Mouse (Mus musculus): Measurements from ENCODE around the gene Phf13. TPM values are rescaled to one million over a fixed set of nuclear protein-coding genes. Genes with fewer than 3 reads are reported as not detected.

Phf13 gene
- polyA plus RNA-seq, 1 experiment, result 19.6 TPM

DNA sequence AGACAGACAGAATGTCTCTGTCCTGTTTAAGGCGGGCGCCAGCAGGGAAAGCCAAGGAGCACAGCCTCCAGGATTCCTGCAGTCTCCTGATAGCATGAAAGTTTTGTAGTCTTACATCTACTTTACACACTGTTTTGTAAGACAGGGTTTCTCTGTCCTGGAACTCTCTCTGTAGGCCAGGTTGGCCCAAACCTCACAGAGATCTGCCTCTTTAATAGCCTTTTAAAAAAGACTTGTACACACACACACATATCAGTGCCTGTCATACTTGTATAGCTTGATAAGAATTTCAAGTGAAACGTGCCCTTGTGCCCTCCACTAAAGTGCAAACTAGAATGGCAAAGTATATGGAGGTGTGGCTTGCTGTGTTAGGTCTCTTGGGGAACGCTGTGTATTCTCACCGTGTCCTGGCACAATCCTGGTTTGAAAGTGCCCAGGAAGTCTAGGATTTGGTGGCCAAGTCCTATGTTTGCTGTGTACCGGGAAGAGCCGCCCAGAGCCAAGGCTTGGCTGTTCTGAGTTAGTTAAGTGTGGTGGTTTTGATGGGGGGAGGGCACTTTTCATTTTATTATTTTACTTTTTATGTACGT, 15.2 kb upstream of the Phf13 start:
- DNase-seq (ENCODE audit: low read depth), result no peak
- no peak for TF ChIP-seq POLR2A (IDR thresholded peaks at IDR 0.05; ENCODE audit: borderline replicate concordance, extremely low read depth, insufficient read depth, insufficient read length, poor library complexity, severe bottlenecking)
- no peak for TF ChIP-seq CTCF (IDR thresholded peaks at IDR 0.05; ENCODE audit: borderline replicate concordance, extremely low read depth, insufficient read depth, insufficient read length)

DNA sequence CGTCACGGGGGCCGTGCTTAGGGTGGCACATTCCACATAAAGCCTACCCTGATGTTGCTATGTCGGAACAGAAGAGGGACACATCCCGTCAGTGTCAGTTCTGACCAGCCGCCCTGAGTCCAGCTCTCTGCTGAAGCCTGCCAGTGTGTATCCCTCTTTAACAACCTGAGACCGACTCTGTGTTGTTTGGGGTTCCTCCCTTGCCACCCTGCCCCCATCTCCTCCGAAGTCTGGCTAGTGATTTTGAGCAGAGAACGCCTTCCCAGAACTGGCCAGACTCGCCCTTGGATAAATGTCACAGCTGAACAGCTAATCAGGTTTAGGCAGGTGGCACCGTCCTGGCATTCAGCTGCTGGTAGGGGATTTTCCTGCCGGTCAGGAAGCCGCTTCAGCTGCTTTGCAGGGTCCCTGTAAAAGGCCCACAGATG, 14.7 kb upstream of the Phf13 start:
- DNase-seq (ENCODE audit: low read depth), result no peak

GRCm38 (mm10) chr4:152010091-152010706, 14.1 kb upstream of the Phf13 start:
- TF ChIP-seq CTCF (IDR thresholded peaks at IDR 0.05; ENCODE audit: borderline replicate concordance, extremely low read depth, insufficient read depth, insufficient read length) (no peak), POLR2A (IDR thresholded peaks at IDR 0.05; ENCODE audit: borderline replicate concordance, extremely low read depth, insufficient read depth, insufficient read length, poor library complexity, severe bottlenecking) (no peak)
- peak; percentile 45 for DNase-seq (ENCODE audit: low read depth)

More for the DNA sequence above, 14.7 kb upstream of the Phf13 start:
- TF ChIP-seq POLR2A (IDR thresholded peaks at IDR 0.05; ENCODE audit: borderline replicate concordance, extremely low read depth, insufficient read depth, insufficient read length, poor library complexity, severe bottlenecking), result no peak
- TF ChIP-seq CTCF (IDR thresholded peaks at IDR 0.05; ENCODE audit: borderline replicate concordance, extremely low read depth, insufficient read depth, insufficient read length), result no peak

DNA sequence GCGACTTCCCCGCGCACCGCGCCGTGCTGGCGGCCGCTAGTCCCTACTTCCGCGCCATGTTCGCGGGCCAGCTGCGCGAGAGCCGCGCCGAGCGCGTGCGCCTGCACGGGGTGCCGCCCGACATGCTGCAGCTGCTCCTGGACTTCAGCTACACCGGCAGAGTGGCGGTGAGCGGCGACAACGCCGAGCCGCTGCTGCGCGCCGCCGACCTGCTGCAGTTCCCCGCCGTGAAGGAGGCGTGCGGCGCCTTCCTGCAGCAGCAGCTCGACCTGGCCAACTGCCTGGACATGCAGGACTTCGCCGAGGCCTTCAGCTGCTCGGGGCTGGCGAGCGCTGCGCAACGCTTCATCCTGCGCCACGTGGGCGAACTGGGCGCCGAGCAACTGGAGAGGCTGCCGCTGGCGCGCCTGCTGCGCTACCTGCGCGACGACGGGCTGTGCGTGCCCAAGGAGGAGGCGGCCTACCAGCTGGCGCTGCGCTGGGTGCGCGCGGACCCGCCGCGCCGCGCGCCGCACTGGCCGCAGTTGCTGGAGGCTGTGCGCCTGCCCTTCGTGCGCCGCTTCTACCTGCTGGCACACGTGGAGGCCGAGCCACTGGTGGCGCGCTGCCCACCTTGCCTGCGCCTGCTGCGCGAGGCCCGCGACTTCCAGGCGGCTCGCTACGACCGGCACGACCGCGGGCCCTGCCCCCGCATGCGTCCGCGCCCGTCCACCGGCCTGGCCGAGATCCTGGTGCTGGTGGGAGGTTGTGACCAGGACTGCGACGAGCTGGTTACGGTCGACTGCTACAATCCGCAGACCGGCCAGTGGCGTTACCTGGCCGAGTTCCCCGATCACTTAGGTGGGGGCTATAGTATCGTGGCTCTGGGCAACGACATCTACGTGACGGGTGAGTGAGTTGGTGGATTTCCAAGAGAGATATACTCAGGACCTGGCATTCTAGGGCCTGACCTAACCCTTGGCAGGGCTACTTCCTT, 13.3 kb upstream of the Phf13 start:
- no peak for TF ChIP-seq CTCF (IDR thresholded peaks at IDR 0.05; ENCODE audit: borderline replicate concordance, extremely low read depth, insufficient read depth, insufficient read length)
- no peak for TF ChIP-seq POLR2A (IDR thresholded peaks at IDR 0.05; ENCODE audit: borderline replicate concordance, extremely low read depth, insufficient read depth, insufficient read length, poor library complexity, severe bottlenecking)
- DNase-seq (ENCODE audit: low read depth), result peak; percentile 84

- peak; percentile 48; the same call in 1 of the 2 replicates for TF ChIP-seq POLR2A (IDR thresholded peaks at IDR 0.05; ENCODE audit: borderline replicate concordance, extremely low read depth, insufficient read depth, insufficient read length, poor library complexity, severe bottlenecking)
- no peak for TF ChIP-seq CTCF (IDR thresholded peaks at IDR 0.05; ENCODE audit: borderline replicate concordance, extremely low read depth, insufficient read depth, insufficient read length)
- peak; percentile 94 for DNase-seq (ENCODE audit: low read depth)
Observed at GRCm38 (mm10) chr4:152008622-152009075, 12.6 kb upstream of the Phf13 start, which contains the start of gene Klhl21. Klhl21 (plus strand) TSS chr4:152008803.

- no peak for DNase-seq (ENCODE audit: low read depth)
- TF ChIP-seq POLR2A (IDR thresholded peaks at IDR 0.05; ENCODE audit: borderline replicate concordance, extremely low read depth, insufficient read depth, insufficient read length, poor library complexity, severe bottlenecking), result no peak
- no peak for TF ChIP-seq CTCF (IDR thresholded peaks at IDR 0.05; ENCODE audit: borderline replicate concordance, extremely low read depth, insufficient read depth, insufficient read length)
Observed at GRCm38 (mm10) chr4:152008148-152008500, 12.1 kb upstream of the Phf13 start.

DNA sequence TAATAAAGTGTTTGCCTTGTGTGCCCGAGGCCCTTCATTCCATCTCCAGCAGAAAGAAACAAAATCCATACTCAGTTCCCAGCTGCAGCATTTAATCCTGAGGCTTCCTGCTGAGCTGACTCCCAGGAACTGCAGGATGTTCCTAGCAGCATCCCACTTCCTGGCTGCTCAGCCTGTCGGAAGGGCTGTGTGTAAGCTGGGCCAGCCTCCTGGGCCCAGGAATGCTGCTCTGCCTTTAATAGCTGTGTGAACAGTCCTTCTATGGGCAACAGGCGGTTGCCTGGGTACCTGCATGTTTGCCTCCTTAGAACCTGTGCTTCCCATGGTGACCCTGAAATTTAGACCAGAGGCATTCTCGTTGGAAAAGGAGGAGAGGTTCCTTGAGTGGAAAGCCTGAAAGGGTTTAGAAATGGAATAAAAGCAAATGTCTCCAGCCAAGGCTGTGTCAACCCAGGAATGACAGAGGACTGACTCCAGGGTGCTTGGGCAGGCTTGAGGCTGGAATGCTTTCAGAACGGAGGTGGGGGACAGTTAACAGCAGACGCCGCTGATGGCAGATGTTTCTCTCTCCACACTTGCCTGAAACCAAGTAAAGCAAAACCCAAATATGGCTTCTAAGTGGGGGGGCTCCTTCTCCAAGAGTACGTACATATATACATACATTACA, 11.6 kb upstream of the Phf13 start:
- TF ChIP-seq CTCF (IDR thresholded peaks at IDR 0.05; ENCODE audit: borderline replicate concordance, extremely low read depth, insufficient read depth, insufficient read length) (no peak), POLR2A (IDR thresholded peaks at IDR 0.05; ENCODE audit: borderline replicate concordance, extremely low read depth, insufficient read depth, insufficient read length, poor library complexity, severe bottlenecking) (no peak)
- no peak for DNase-seq (ENCODE audit: low read depth)

- TF ChIP-seq POLR2A (IDR thresholded peaks at IDR 0.05; ENCODE audit: borderline replicate concordance, extremely low read depth, insufficient read depth, insufficient read length, poor library complexity, severe bottlenecking), result no peak
- DNase-seq (ENCODE audit: low read depth), result no peak
Observed at GRCm38 (mm10) chr4:152006812-152007211, 10.8 kb upstream of the Phf13 start.

GRCm38 (mm10) chr4:152006137-152006536, 10.1 kb upstream of the Phf13 start:
- no peak for DNase-seq (ENCODE audit: low read depth)
- TF ChIP-seq POLR2A (IDR thresholded peaks at IDR 0.05; ENCODE audit: borderline replicate concordance, extremely low read depth, insufficient read depth, insufficient read length, poor library complexity, severe bottlenecking) (no peak), CTCF (IDR thresholded peaks at IDR 0.05; ENCODE audit: borderline replicate concordance, extremely low read depth, insufficient read depth, insufficient read length) (no peak)

- no peak for DNase-seq (ENCODE audit: low read depth)
- TF ChIP-seq POLR2A (IDR thresholded peaks at IDR 0.05; ENCODE audit: borderline replicate concordance, extremely low read depth, insufficient read depth, insufficient read length, poor library complexity, severe bottlenecking) (no peak), CTCF (IDR thresholded peaks at IDR 0.05; ENCODE audit: borderline replicate concordance, extremely low read depth, insufficient read depth, insufficient read length) (no peak)
Observed at GRCm38 (mm10) chr4:152002063-152002462, 6.0 kb upstream of the Phf13 start.

DNA sequence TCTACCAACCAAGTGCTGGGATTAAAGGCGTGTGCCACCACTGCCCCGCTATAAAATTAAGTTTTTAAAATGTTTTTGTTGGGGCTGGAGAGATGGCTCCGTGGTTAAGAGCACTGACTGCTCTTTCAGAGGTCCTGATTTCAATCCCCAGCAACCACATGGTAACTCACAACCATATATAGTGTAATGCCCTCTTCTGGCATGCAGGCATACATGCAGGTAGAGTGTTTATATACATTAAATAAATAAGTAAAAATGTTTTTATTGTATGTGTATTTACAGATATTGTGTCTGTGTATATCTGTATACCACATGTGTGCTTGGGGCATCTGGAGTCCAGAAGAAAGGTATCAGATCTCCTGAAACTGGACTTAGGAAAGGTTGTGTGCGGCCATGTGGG, 5.3 kb upstream of the Phf13 start:
- no peak for DNase-seq (ENCODE audit: low read depth)
- TF ChIP-seq POLR2A (IDR thresholded peaks at IDR 0.05; ENCODE audit: borderline replicate concordance, extremely low read depth, insufficient read depth, insufficient read length, poor library complexity, severe bottlenecking), result no peak
- TF ChIP-seq CTCF (IDR thresholded peaks at IDR 0.05; ENCODE audit: borderline replicate concordance, extremely low read depth, insufficient read depth, insufficient read length), result no peak
